Mouse (Mus musculus) heart, postnatal 4 days (tissue): ENCODE measurements around the gene Tcte1. TPM values are rescaled to one million over a fixed set of nuclear protein-coding genes. Genes with fewer than 3 reads are reported as not detected.

Experiments used
- DNase-seq: peaks from one replicate; pipeline ENCODE4 v3.0.0; 2021
- total RNA-seq, 2 experiments: library from RNA; stranded (reverse); gene quantifications; 2 replicates each; pipeline ENCODE4 v1.2.3; 2021

Gene Tcte1
- total RNA-seq, 2 experiments from 2014 or later = not detected

DNA sequence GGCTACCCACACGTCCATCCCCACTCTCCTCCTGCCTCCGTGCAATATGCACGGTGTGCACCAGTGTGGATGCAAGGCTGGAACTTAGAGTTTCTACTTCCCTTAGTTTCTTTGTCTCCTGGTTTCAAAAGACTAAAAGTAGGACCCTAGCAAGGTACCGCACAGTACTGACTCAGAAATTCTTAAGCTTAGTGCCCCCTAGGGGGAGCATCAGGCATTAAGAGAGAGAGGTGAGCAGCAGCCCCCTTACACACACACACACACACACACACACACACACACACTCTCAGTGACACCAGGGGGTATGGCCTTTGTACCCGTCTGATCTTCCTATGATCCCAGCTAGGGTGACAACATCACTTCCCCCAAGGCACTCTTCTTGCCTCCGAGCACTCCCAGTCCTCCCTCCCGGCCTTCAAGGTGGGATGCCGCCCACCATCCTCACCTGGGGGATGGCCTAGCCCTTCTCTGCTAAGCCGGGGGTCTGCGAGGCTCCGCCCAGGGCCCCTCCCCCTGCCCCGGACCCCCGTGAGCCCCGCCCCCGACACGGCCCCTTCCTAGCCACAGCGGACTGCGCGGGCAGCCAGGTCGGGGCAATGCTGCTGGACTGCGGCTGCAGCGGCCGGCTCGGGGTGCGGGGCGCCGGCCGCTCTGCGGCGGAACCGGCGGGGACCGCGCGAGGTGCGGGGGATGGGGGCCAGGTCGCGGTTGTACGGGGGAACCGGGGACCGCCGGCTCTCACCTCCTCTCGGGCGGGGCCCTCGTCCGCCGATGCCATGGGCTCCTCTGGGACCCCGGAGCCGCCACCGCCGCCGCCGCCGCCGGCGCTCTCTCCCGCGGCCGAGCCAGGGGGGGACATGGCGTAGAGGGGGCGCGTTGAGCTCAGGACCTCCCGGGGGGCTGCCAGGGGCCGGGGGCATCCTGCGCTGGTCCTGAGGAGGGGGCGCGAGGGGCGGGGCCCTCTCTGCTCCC, 25.6 kb downstream of the Tcte1 start:
- DNase-seq = no peak

DNA sequence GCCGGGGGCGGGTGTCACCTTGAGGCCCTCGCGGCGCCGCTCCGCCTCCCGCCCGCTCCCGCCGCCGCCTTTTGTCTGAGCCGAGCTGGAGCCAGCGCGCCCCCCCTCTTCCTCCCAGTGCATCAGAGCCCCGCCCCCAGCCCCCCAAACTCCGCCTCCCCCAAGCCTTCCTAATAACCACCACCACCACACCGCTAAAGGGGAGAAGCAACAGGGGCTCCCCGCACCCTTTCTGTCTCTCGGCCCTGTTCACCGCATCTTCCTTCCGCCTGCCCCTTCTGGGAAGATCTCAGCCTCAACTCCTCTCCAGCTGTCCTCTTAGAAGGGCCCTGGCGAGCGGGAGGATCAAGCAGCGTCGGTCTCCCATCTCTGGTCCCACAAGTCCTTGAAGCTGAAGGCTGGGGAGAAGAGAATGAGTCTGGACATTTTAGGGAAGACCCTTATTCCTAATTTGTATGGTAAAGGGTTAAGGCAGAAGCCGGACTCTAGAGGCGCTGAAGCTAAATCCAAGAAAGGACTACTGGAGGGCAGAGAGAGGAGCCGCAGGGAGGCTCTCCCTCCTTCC, 26.5 kb downstream of the Tcte1 start, which contains the start of gene Tmem151b:
Gene Tmem151b, minus strand, starts transcription at position 61 of the 565 bp plus-strand sequence.
- DNase-seq = no peak

DNA sequence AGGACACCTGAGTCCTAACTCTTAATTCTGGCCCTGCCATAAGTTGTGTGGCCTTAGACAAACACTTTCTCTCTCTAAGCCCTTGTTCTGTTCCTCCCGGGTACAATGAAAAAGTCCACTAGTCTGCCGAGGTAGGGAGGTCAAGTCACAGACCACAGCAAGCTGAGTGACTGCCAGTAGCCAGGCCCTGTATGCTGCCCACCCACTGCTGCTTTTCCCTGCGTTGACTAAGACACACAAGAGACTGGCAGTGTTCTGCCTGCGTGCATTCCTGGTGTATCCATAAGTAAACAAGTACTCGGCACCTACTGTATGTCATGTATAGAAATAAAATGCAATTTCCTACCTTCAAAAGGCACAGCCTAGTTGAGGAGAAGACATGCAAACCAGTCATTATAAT, 27.0 kb downstream of the Tcte1 start:
- DNase-seq = no peak

DNA sequence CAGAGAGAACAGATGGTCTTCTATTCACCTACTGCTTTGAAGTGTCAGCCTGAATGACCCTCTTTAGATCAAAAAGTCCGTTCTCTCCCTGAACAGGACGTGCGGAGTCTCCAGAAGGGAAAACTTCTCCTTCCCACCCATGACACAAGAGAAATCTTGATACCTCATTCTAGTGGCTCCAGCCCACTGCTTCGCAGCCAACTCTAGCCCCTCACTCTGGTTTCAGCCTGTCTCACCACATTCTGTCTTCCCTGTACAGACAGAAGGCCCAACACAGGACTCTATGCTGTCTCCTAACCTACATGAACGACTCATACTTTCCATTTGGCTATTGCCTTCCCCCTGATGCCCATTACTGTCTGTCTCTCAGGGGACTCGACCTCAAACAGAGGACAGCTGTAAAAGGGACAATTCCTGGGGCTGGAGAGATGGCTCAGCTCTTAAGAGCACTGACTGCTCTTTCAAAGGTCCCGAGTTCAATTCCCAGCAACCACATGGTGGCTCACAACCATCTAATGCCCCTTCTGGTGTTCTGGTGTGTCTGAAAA, 28.1 kb downstream of the Tcte1 start:
- no peak for DNase-seq

- DNase-seq = peak; percentile 87
Observed at GRCm38 (mm10) chr17:45551816-45552451, 28.7 kb downstream of the Tcte1 start.

- DNase-seq = no peak
Observed at GRCm38 (mm10) chr17:45553065-45553464, 29.8 kb downstream of the Tcte1 start.

- no peak for DNase-seq
Observed at GRCm38 (mm10) chr17:45554420-45554819, 31.2 kb downstream of the Tcte1 start.

DNA sequence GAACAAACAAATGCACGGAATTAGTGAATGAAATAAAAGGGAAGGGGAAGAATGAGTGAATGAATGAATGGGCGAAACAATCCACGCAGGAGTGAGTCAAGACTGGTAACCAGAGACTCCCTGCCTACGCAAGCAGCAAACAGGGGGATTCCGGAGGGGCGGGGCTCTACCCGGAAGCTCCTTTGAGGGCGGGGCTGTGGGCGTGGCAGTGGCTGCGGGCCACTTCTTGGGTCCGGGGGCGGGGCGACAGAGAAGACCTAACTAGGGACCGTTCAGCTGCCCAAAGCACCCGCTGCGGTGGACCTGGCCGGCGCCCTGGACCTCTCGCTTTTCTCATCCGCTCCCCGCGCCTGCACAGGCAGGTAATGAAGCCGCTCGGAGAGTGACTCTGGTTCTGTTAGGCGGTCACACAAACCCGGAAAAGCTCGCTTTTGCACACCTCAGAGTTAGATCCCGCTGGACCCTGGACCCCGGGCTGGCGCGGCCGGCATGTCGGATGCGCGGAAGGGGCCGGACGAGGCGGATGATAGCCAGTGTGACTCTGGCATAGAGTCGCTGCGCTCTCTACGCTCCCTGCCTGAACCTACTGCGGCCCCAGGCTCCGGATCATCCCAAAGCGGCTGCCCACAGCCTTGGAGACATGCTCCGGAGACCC, 32.3 kb downstream of the Tcte1 start, which contains the start of gene Nfkbie:
Gene Nfkbie, plus strand, starts transcription at position 252 of the 655 bp plus-strand sequence.
- DNase-seq = peak; percentile 96

DNA sequence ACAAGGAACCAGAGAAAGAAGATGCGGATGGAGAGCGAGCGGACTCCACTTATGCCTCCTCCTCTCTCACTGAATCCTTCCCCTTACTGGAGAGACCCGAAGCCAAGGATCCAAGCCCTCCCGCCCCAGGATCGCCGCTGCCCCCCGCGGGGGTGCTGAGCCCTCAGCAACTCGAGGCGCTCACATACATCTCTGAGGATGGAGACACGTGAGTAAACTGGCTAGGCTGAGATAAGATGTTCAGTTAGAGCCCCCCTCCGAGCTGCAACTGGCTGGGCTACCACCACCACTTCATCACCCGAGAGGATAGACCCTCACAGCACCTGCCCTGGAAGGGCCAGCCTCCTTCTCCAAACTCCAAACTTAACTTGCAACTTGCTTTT, 32.9 kb downstream of the Tcte1 start:
- DNase-seq = no peak

DNA sequence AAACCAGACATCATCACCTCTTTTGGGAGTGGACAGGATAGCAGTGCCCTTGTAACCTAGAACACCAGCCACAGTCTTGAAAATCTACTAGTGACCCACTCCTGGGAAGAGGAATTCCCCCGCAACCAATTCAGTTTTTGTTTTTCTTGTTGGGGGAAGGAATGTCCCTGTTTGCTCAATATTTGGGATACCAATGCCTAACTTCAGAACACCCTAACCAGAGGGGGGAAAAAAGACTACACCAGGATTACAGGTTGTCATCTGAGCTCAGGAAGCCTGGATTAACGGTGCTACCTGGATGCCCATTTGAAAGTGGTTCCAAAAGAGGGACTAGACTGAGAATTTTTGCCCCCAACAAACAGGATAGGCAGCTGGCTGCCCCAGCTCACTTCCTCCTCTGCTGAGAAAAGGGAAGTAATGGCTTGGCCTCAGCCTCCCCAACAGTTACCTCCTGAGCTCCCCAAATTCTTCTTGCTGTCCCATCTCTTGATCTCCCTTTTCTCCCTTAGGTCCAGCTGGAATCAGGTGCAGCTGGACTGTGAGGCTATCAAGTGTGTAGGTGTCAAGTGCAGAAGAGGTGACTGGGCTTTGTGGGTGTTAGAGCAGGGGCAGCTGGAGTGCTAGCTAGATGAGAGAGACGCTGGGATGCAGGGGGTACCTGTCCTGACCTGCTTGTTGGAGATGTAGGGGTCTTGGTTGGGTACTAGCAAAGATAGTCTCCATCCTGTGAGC, 33.4 kb downstream of the Tcte1 start:
- no peak for DNase-seq

DNA sequence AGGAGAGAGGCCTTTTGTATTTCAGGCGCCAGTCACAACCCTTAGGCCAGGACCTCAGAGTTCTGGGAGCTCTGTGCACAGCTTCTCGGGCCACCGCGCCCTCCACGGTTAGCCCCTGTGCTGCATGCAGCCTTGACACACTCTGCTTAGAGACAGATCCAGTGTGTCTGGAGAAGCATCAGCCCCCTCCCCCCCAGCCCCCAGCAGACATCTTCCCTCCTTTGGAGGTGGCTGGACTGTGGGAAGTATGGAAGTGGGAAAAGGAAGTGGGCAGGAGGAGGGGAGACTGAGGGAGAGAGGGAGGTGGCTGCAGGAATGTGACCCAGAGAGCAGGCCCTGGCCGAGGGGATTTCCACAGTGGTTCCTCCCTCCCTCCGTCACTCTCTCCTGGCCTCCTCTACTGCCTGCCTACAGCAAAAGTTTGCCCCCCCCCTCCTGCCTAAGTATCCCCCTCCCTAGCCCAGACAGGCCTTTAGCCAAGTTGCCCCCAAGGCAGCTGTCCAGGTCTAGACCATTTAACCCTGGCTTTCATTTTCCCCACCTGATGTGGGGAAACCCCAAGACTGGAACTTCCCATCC, 34.1 kb downstream of the Tcte1 start:
- no peak for DNase-seq

DNA sequence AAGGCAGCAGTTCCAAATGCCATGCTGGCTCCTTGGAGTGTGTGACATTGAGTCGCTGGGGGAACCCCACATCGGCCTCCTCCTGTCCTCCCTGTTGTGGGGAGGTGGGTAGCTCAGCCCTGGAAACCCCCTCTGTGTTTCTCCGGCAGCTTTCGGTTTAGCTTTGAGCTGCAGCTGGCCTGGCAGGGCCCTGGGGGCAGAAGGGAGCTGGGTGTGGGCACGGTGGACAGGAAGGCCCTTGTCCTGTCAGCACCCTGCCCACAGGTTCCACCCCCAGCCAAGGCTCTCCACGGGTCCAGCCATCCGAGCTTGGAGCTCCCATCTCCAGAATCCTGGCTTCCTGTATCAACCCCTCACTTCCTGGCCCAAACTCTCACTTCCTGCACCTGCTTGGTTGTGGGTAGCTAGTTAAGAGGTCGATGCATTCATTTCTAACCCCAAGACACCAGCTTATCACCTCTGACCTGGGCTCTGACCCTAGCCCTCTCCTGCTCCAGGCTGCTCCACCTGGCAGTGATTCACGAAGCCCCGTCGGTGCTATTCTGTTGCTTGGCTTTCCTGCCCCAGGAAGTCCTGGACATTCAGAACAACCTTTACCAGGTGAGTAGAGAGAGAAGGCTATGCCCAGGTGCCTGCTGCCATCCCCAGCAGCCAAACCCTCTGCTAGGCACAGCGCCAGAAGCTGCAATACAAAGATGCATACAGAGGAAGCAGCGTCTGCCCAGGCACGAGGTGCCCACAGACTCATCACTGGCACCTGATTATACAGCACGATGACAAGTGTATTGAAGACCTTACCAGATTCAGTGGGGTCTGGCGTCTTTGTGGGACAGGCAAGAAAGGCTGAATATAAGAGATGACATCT, 35.0 kb downstream of the Tcte1 start:
- no peak for DNase-seq

DNA sequence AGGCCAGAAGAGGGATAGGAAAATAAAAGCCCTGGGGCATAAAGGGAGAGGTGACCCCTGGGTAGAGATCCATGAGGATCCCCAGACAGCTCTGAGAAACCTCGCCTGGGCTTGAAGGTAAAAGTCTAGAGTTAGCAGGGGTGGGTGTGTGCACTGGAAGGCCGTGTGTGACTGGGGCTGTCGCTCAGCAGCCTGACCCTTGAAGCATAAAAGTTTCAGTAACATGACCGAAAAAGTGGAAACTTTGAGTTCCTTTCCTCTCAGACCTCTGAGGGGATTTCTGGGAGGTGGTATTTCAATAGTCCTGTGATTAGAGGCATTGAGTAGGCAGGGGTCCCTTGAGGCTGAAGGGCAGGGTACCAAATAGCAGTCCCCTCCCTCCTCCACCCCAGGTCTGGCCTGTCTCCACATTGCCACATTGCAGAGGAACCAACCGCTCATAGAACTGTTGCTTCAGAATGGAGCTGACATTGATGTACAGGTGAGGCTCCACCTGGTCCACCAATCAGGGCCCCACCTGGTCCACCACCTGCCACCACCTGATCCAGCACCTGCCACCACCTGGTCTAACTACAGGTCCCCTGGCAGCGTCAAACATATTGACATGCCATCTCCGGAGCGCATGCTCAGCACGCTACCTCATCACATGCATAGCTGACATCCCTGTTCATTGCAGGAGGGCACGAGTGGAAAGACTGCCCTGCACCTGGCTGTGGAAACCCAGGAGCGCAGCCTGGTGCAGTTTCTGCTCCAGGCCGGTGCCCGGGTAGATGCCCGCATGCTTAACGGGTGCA, 36.7 kb downstream of the Tcte1 start:
- DNase-seq = no peak

DNA sequence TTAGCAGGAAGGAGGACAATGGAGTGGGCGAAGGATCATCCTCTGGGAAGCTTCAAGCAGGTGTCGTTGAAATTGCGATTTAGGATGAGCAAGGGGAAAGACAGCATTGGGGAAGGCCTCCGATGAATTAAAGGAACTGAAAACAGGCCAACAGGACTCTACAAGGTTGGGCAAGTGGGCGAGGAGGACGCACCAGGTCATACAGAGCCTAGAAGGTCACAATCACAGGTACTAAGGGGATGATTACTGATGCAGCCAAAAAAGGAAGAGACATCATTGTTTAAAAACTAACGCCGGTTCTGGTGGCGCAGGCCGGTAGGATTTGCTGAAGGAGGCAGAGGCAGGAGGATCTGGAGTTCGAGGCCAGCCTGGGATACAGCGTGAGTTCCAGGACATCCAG, 40.0 kb downstream of the Tcte1 start:
- DNase-seq = no peak

DNA sequence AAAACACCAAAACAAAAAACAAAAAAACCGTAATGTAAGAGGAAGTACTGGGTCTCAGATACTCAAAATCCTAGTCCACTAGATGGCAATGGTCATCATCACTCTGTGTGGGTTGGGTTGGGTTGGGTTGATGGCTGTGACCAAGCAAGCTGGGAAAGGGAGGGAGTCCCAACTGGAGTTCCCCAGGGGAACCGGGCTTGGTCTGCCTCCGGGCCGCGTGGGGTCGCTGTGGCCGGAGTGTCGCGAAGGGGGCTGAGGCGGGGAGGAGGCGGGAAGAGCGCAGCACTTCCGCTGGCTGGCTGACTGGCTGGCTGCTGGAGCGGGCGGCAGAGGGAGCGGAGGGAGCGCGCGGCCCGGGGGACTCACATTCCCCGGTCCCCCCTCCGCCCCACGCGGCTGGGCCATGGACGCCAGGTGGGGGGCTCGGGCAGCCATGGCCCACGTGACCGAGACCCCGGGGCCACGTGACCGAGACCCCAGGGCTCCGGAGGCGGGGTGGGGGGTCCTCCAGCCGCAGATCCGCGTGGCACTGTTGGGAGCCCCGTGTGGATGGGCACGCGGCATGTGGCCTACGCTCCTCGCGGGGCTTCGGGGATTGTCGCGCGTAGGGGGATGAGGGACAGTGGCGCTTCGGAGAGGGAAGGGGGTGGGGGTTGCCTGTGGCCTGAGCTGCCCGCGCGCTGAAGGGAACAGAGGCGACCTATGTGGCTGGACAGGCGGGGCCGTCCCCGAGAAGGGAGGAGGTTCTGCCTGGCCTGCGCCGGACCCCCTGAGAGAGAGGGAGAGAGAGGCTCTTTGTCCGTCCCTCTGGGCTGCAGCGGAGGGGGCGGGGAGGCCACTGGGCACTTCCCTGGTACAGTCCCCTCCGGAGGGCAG, 40.7 kb downstream of the Tcte1 start, which contains the start of gene Slc35b2:
Gene Slc35b2, plus strand, starts transcription at position 220 of the 876 bp plus-strand sequence.
- DNase-seq = peak; percentile 98

DNA sequence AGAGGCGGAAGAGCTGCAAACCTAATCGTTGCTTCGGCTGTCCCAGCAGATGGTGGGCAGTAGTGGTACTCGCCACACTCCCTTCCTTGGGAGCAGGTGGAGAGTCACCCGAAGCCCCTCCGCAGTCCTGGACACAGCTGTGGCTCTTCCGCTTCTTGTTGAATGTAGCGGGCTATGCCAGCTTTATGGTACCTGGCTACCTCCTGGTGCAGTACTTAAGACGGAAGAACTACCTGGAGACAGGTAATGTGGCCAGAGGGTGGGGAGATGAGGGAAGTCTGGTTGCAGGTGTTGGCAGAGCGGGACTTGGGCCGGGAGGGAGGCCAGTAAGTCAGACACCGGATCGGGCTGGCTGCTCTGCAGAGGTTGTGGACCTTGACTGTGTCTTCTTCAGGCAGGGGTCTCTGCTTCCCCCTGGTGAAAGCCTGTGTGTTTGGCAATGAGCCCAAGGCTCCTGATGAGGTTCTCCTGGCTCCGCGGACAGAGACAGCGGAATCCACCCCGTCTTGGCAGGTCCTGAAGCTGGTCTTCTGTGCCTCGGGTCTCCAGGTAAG, 41.4 kb downstream of the Tcte1 start:
- no peak for DNase-seq

GRCm38 (mm10) chr17:45565103-45565502, 41.9 kb downstream of the Tcte1 start:
- no peak for DNase-seq

GRCm38 (mm10) chr17:45566031-45566359, 42.8 kb downstream of the Tcte1 start:
- DNase-seq = no peak
